Mouse (Mus musculus): ENCODE measurements around the gene Top2b. TPM values are rescaled to one million over a fixed set of nuclear protein-coding genes. Genes with fewer than 3 reads are reported as not detected.

The Top2b gene
- total and polyA plus RNA-seq, 3 experiments: 32.4 to 74.0 (median 62.4) TPM

- Histone ChIP-seq H3K79me2 (replicated peaks; ENCODE audit: control insufficient read depth, extremely low read depth, insufficient read depth, poor library complexity, severe bottlenecking) (peaks cover 17% of the 10 kb centered on the region), H3K4me2 (ENCODE audit: insufficient read depth, low read depth, poor library complexity, severe bottlenecking) (no peak overlapping the region; the same call in 1 of the 2 replicates), H3K9ac (ENCODE audit: insufficient read depth, low read depth) (no peak overlapping the region), H3K4me1 (ENCODE audit: control insufficient read depth in 1 of 2, insufficient read depth in 2 of 2) (peaks cover 0 to 17% of the 10 kb centered on the region in 2 experiments; a peak in 2 of 4 replicates), H3K4me3 (replicated peaks in 1 of 3; ENCODE audit: low read depth in 2 of 3, low read length in 2 of 3, poor library complexity in 1 of 3) (no peak overlapping the region), H3K27me3 (replicated peaks) (no peaks in the 10 kb centered on the region), H3K9me3 (replicated peaks; ENCODE audit: low read length) (no peaks in the 10 kb centered on the region), H3K36me3 (replicated peaks in 1 of 2; ENCODE audit: control insufficient read depth in 1 of 2, insufficient read depth in 1 of 2, low read length in 1 of 2) (peaks cover 0 to 18% of the 10 kb centered on the region in 2 experiments), H3K27ac (ENCODE audit: insufficient read depth, low read depth) (no peak overlapping the region)
- TF ChIP-seq CTCF (conservative IDR thresholded peaks at IDR 0.05 in 1 of 2, IDR thresholded peaks at IDR 0.05 in 1 of 2; ENCODE audit: low read depth in 2 of 2, low read length in 2 of 2) (peak; percentile 91 to 97), NELFE (IDR thresholded peaks at IDR 0.05; ENCODE audit: low read depth, low read length) (no peak), EP300 (IDR thresholded peaks at IDR 0.05; ENCODE audit: low read length) (no peak), MXI1 (IDR thresholded peaks at IDR 0.05; ENCODE audit: low read depth, low read length) (no peak), SMC3 (IDR thresholded peaks at IDR 0.05; ENCODE audit: low read depth, low read length) (peak; percentile 78), ETS1 (conservative IDR thresholded peaks at IDR 0.05; ENCODE audit: low read depth, low read length) (no peak), ZNF384 (IDR thresholded peaks at IDR 0.05; ENCODE audit: low read depth, low read length) (no peak), USF1 (IDR thresholded peaks at IDR 0.05; ENCODE audit: low read depth, low read length) (no peak), GABPA (IDR thresholded peaks at IDR 0.05; ENCODE audit: insufficient replicate concordance, low read depth, low read length) (no peak), CHD1 (IDR thresholded peaks at IDR 0.05; ENCODE audit: low read depth, low read length) (no peak), ZC3H11A (IDR thresholded peaks at IDR 0.05; ENCODE audit: low read depth, low read length) (no peak), MYC (IDR thresholded peaks at IDR 0.05; ENCODE audit: low read depth, low read length) (0 out of 2 replicates have a peak, but pooled peaks have one; percentile 27), RAD21 (IDR thresholded peaks at IDR 0.05; ENCODE audit: low read depth, low read length) (peak; percentile 93), TBP (conservative IDR thresholded peaks at IDR 0.05; ENCODE audit: low read depth, low read length) (no peak), BHLHE40 (IDR thresholded peaks at IDR 0.05; ENCODE audit: low read depth, low read length) (peak; percentile 18; the same call in 1 of the 2 replicates), TCF12 (IDR thresholded peaks at IDR 0.05; ENCODE audit: low read depth, low read length) (no peak), ZKSCAN1 (IDR thresholded peaks at IDR 0.05; ENCODE audit: borderline replicate concordance, low read depth, low read length) (peak; percentile 74)
- peak; percentile 77 for DNase-seq (ENCODE audit: extremely low read depth)
- dilution Hi-C loops (cut with MboI; ENCODE audit: extremely low pct_ligation_motif_present, extremely low pct_unique_long_range_greater_than_20kb, low sequenced_read_pairs): no loop called here
- in situ Hi-C loops (cut with MboI; ENCODE audit: low pct_ligation_motif_present, low pct_unique_long_range_greater_than_20kb, low sequenced_read_pairs): no loop called here
These were observed 15.1 kb downstream of the Top2b start for GRCm38 (mm10) chr14:16379917-16380570.

- peaks cover 0 to 26% of the 10 kb centered on the region in 2 experiments for H3K36me3 ChIP-seq (replicated peaks in 1 of 2; ENCODE audit: control insufficient read depth in 1 of 2, insufficient read depth in 1 of 2, low read length in 1 of 2)
- no peak overlapping the region for H3K27ac ChIP-seq (ENCODE audit: insufficient read depth, low read depth)
- peaks cover 8% of the 10 kb centered on the region; the same call in 1 of the 2 replicates for H3K79me2 ChIP-seq (replicated peaks; ENCODE audit: control insufficient read depth, extremely low read depth, insufficient read depth, poor library complexity, severe bottlenecking)
- no peak for DNase-seq (ENCODE audit: extremely low read depth)
- H3K4me2 ChIP-seq (ENCODE audit: insufficient read depth, low read depth, poor library complexity, severe bottlenecking): no peak overlapping the region
- H3K4me3 ChIP-seq (replicated peaks in 1 of 3; ENCODE audit: low read depth in 2 of 3, low read length in 2 of 3, poor library complexity in 1 of 3): no peak overlapping the region
- no peaks in the 10 kb centered on the region for H3K9me3 ChIP-seq (replicated peaks; ENCODE audit: low read length)
- no peak for TF ChIP-seq ELF1 (IDR thresholded peaks at IDR 0.05; ENCODE audit: low read depth, low read length)
- TF ChIP-seq SIN3A (IDR thresholded peaks at IDR 0.05; ENCODE audit: low read length): no peak
- TF ChIP-seq JUND (conservative IDR thresholded peaks at IDR 0.05; ENCODE audit: low read depth, low read length): no peak
- no peak for TF ChIP-seq NRF1 (IDR thresholded peaks at IDR 0.05; ENCODE audit: low read depth, low read length)
- TF ChIP-seq TCF12 (IDR thresholded peaks at IDR 0.05; ENCODE audit: low read depth, low read length): no peak
- TF ChIP-seq RAD21 (IDR thresholded peaks at IDR 0.05; ENCODE audit: low read depth, low read length): no peak
- in situ Hi-C loops (cut with MboI; ENCODE audit: low pct_ligation_motif_present, low pct_unique_long_range_greater_than_20kb, low sequenced_read_pairs): no loop called here
- dilution Hi-C loops (cut with MboI; ENCODE audit: extremely low pct_ligation_motif_present, extremely low pct_unique_long_range_greater_than_20kb, low sequenced_read_pairs): no loop called here
- no peaks in the 10 kb centered on the region for H3K27me3 ChIP-seq (replicated peaks)
- H3K4me1 ChIP-seq (ENCODE audit: control insufficient read depth in 1 of 2, insufficient read depth in 2 of 2): peaks cover 0 to 7% of the 10 kb centered on the region in 2 experiments; a peak in 2 of 4 replicates
- H3K9ac ChIP-seq (ENCODE audit: insufficient read depth, low read depth): no peak overlapping the region
These were observed 19.8 kb downstream of the Top2b start for GRCm38 (mm10) chr14:16384783-16385182.
